In the genomic region with DNA sequence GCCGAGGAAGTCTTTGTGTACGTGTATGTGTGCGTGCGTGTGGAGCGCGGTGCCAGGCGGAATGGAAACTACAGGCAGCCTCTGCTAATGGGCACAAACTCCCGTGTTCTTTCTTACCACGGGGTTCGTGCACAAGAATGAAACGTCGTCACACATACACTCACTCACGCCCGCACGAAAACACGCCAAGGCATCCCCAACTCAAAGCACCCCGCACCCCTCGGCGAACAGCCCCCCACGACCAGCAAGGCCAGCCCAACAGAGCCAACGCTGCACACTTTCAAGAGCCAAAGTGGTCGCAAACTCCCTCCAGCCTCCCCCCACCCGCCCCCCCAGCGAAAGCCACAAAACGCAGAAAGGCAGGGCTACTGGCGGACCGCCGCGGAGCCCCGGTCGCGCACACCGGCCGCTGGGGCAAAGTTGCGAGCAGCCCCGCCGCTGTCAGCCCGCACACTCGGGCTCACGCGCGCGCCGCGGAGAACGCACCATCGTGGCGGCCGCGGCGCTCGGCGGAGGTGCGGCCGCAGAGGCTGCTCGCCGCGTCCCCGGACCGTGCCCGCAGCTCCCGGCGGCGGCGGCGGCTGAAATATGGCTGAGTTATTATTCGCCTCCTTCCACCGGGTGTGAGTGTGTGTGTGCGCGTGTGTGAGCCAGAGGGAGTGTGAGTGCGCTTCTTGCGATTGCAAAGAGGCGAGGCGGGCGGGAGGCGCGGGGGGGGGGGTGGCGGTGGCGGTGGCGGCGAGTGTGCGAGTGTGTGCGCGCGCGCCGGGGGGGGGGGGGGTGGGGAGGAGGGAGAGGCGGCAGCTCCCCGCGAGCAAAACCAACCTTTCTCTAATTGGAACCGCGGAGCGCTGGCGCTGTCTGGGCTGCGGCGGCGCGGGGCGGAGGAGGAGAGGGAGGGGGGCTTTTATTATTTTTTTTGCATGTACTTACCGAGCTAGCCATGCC, we compare ENCODE assay signal across 8 mouse cellular contexts. TPM values are rescaled to one million over a fixed set of nuclear protein-coding genes. Genes with fewer than 3 reads are reported as not detected.
DNase-seq lines count a peak whose midpoint lies in the region; ATAC-seq and TF ChIP-seq lines count a peak whose summit lies in the region.

No protein-coding gene starts in this region.

- under 1% methylated on average over 79 of the region's 100 CpGs for WGBS in intestine, embryonic 16.5 days
- under 1% methylated on average over 84 of the region's 100 CpGs for WGBS in limb, embryonic 10.5 days
- WGBS in midbrain, embryonic 13.5 days: under 1% methylated on average over 82 of the region's 100 CpGs

- peak overlapping the region; percentile 87 for H3K9ac ChIP-seq in intestine, embryonic 16.5 days (ENCODE audit: low read depth, low read length)
- H3K9ac ChIP-seq in midbrain, embryonic 13.5 days (replicated peaks): peak overlapping the region; percentile 95

- H3K4me1 ChIP-seq in cortical plate, adult 2 months (ENCODE audit: control insufficient read depth, insufficient read depth, low read length): peaks cover 1% of the 10 kb centered on the region; the same call in 1 of the 2 replicates
- H3K4me1 ChIP-seq in intestine, embryonic 16.5 days (ENCODE audit: control insufficient read depth, insufficient read depth, low read length): peaks cover 6% of the 10 kb centered on the region
- H3K4me1 ChIP-seq in limb, embryonic 10.5 days: peaks cover 36% of the 10 kb centered on the region
- H3K4me1 ChIP-seq in midbrain, embryonic 13.5 days (replicated peaks): peaks cover 51% of the 10 kb centered on the region

- peak overlapping the region; percentile 99 for H3K4me3 ChIP-seq in cortical plate, adult 2 months (ENCODE audit: insufficient read depth, low read length)
- H3K4me3 ChIP-seq in intestine, embryonic 16.5 days (ENCODE audit: low read length): peak overlapping the region; percentile 85
- H3K4me3 ChIP-seq in limb, embryonic 10.5 days: peak overlapping the region; percentile 94
- peak overlapping the region; percentile 91 for H3K4me3 ChIP-seq in midbrain, embryonic 13.5 days (replicated peaks)

- DNase-seq in heart, adult 11 months: peak; percentile 88
- DNase-seq in heart, adult 8-10 months (ENCODE audit: low spot score): no peak
- peak; percentile 31 for DNase-seq in gastrocnemius, postnatal 14 days
- DNase-seq in limb, embryonic 10.5 days (ENCODE audit: low spot score): peak; percentile 84
- peak; percentile 55 to 64 for DNase-seq in spleen, postnatal 10 days (ENCODE audit: low spot score in 2 of 2)

- H3K27ac ChIP-seq in cortical plate, adult 2 months (ENCODE audit: insufficient read depth, low read length): peak overlapping the region; percentile 86
- peak overlapping the region; percentile 96 for H3K27ac ChIP-seq in intestine, embryonic 16.5 days (ENCODE audit: low read length)
- H3K27ac ChIP-seq in limb, embryonic 10.5 days: peak overlapping the region; percentile 97
- peak overlapping the region; percentile 99 for H3K27ac ChIP-seq in midbrain, embryonic 13.5 days

- no peaks in the 10 kb centered on the region for H3K27me3 ChIP-seq in intestine, embryonic 16.5 days (replicated peaks; ENCODE audit: control insufficient read depth, insufficient read depth, low read length)
- H3K27me3 ChIP-seq in limb, embryonic 10.5 days (ENCODE audit: low read depth, poor library complexity, severe bottlenecking): peaks cover 10% of the 10 kb centered on the region; the same call in 1 of the 2 replicates
- peaks cover 11% of the 10 kb centered on the region for H3K27me3 ChIP-seq in midbrain, embryonic 13.5 days

- no peaks in the 10 kb centered on the region for H3K9me3 ChIP-seq in intestine, embryonic 16.5 days (ENCODE audit: control insufficient read depth, low read length)
- no peaks in the 10 kb centered on the region for H3K9me3 ChIP-seq in limb, embryonic 10.5 days (replicated peaks)
- no peaks in the 10 kb centered on the region for H3K9me3 ChIP-seq in midbrain, embryonic 13.5 days

- peak overlapping the region; percentile 74 for H3K4me2 ChIP-seq in intestine, embryonic 16.5 days (ENCODE audit: low read depth, low read length)
- H3K4me2 ChIP-seq in midbrain, embryonic 13.5 days (replicated peaks): peak overlapping the region; percentile 76

- TF ChIP-seq CTCF in cortical plate, adult 2 months (IDR thresholded peaks at IDR 0.05; ENCODE audit: extremely low read depth, insufficient read depth, low read length): no peak

- no peak for TF ChIP-seq POLR2A in cortical plate, adult 2 months (IDR thresholded peaks at IDR 0.05; ENCODE audit: extremely low read depth, insufficient read depth, low read length)

- intact Hi-C loops in gastrocnemius, postnatal 14 days (cut with DNase I; ENCODE audit: low total_unique reads): loop anchor here (10.0 kb wide), 1 partner anchor 248 kb away; no protein-coding TSS in a partner anchor

- no peaks in the 10 kb centered on the region for H3K36me3 ChIP-seq in intestine, embryonic 16.5 days (ENCODE audit: control insufficient read depth, insufficient read depth, low read length)
- H3K36me3 ChIP-seq in limb, embryonic 10.5 days: peaks cover 15% of the 10 kb centered on the region
- no peaks in the 10 kb centered on the region for H3K36me3 ChIP-seq in midbrain, embryonic 13.5 days

- ATAC-seq in intestine, embryonic 16.5 days: peak; percentile 57
- ATAC-seq in midbrain, embryonic 13.5 days: peak; percentile 81

RNA-seq across cellular contexts. Expression of a gene that starts 0.7 kb away (rescaled TPM):
- 10 to 100 TPM; 14.6 to 17.5 (median 15.6) TPM for total RNA-seq in heart, adult 8-10 months (2022)
- 22.5 and 23.2 TPM in 2 replicates for polyA plus RNA-seq in cortical plate, adult 2 months (2012; rRNA removed)
- 10 to 100 TPM; 33.5 TPM for total RNA-seq in gastrocnemius, postnatal 14 days (2021)
- 27.9 and 30.0 TPM in 2 replicates for polyA plus RNA-seq in intestine, embryonic 16.5 days (2015; fragmentation: Nextera tagmentation; extraction: Ambion mirVana)
- 46.7 and 49.7 TPM in 2 replicates for polyA plus RNA-seq in limb, embryonic 10.5 days (2016; fragmentation: Nextera tagmentation; extraction: Ambion mirVana)
- 115 and 119 TPM in 2 replicates for polyA plus RNA-seq in midbrain, embryonic 13.5 days (2015; fragmentation: Nextera tagmentation; extraction: Ambion mirVana)
